ENCODE assay signal across 10 mouse cellular contexts in genomic region chr5:116714256-116714655, GRCm38 (mm10).
DNase-seq lines count a peak whose midpoint lies in the region; TF ChIP-seq lines count a peak whose summit lies in the region.
"Had no signal": no experiment of that assay in that cellular context is flagged by ENCODE, and none has a peak within 500 bp of the region (broad histone marks: within the 10 kb centered on the region; RNA-seq: fewer than 3 reads in every experiment).

No protein-coding gene starts in this region.

- TF ChIP-seq RAD21 in MEL (IDR thresholded peaks at IDR 0.05; ENCODE audit: low read depth, low read length): no peak

- H3K79me2 ChIP-seq in MEL (ENCODE audit: control insufficient read depth, insufficient read depth, low read length, poor library complexity): no peaks in the 10 kb centered on the region

- no peak overlapping the region for H3K4me3 ChIP-seq in MEL (ENCODE audit: control insufficient read depth in 1 of 2, insufficient read depth in 1 of 2, low read depth in 2 of 2, low read length in 2 of 2)
- H3K4me3 ChIP-seq: erythroblast, embryonic 14.5 days had no signal

- no peak overlapping the region for H3K27ac ChIP-seq in MEL (ENCODE audit: control insufficient read depth, low read depth, low read length)

- no peaks in the 10 kb centered on the region for H3K27me3 ChIP-seq in MEL (ENCODE audit: control insufficient read depth in 1 of 2, insufficient read depth in 2 of 2, low read length in 2 of 2)

- H3K4me1 ChIP-seq in MEL (ENCODE audit: control insufficient read depth in 1 of 2, insufficient read depth in 2 of 2, low read length in 2 of 2): no peaks in the 10 kb centered on the region

- TF ChIP-seq POLR2A in MEL (IDR thresholded peaks at IDR 0.05; ENCODE audit: control insufficient read depth in 1 of 2, insufficient read depth in 1 of 2, low read depth in 1 of 2, low read length in 2 of 2, poor library complexity in 1 of 2): no peak

- TF ChIP-seq CTCF in MEL (IDR thresholded peaks at IDR 0.05 in 2 of 3, conservative IDR thresholded peaks at IDR 0.05 in 1 of 3; ENCODE audit: control insufficient read depth in 1 of 3, insufficient read depth in 1 of 3, low read depth in 2 of 3, low read length in 3 of 3, poor library complexity in 1 of 3, severe bottlenecking in 1 of 3): no peak

- no peaks in the 10 kb centered on the region for H3K9me3 ChIP-seq in MEL (replicated peaks; ENCODE audit: insufficient read depth, low read length)

- DNase-seq in kidney, postnatal 10 days: peak; percentile 54
- no peak for DNase-seq in kidney, adult 18-20 months
- DNase-seq in MEL (ENCODE audit: low read depth, low spot score) (peak; percentile 29), adipocyte (ENCODE audit: low spot score) (peak; percentile 47)
- DNase-seq in forelimb bud, embryonic 11.5 days (ENCODE audit: low read depth, low spot score): peak; percentile 81
- no peak for DNase-seq in gastrocnemius, adult 18-20 months (ENCODE audit: low spot score)
- DNase-seq in cerebellum, postnatal 36 days: no peak
- DNase-seq: cerebellum, adult 11 months; heart, adult 11 months had no signal

- no peaks in the 10 kb centered on the region for H3K36me3 ChIP-seq in MEL (ENCODE audit: control insufficient read depth in 1 of 2, insufficient read depth in 2 of 2, low read length in 2 of 2)

- no peak overlapping the region for H3K9ac ChIP-seq in MEL (ENCODE audit: control insufficient read depth, low read depth, low read length, poor library complexity, severe bottlenecking)

- TF ChIP-seq EP300 in MEL (IDR thresholded peaks at IDR 0.05; ENCODE audit: low read depth in 1 of 2, low read length in 2 of 2): no peak

TF ChIP-seq in MEL, 35 proteins besides CTCF, POLR2A, EP300 and RAD21:
- no peak for TF ChIP-seq MYB (IDR thresholded peaks at IDR 0.05; ENCODE audit: low read depth, low read length)

Comparison
In these comparisons a context has a peak if more than half of its experiments do, and no peak if none do; other contexts are left out.
1. DNase-seq: peak in kidney, postnatal 10 days (single experiment), MEL (single experiment), adipocyte (single experiment) and forelimb bud, embryonic 11.5 days (single experiment); none in kidney, adult 18-20 months (single experiment), gastrocnemius, adult 18-20 months (single experiment) and cerebellum, postnatal 36 days (0 of 2).